Mouse (Mus musculus) liver, embryonic 12.5 days (tissue): ENCODE data around the gene Hint3. TPM values are rescaled to one million over a fixed set of nuclear protein-coding genes. Genes with fewer than 3 reads are reported as not detected.
A peak's percentile ranks its signal among the peaks of the same experiment; 100 is the strongest.
"Not testable (repeated sequence)": the region's sequence is repeated elsewhere in the genome, so short reads cannot be mapped to it uniquely, and the experiment has no call there.

Experiments
- ATAC-seq: fragments of 200-750 bp; cut with Nextera tagmentation; 2 replicates; pipeline ENCODE4 v1.8.0; 2017; ENCODE audit warnings: moderate number of reproducible peaks, mild to moderate bottlenecking, moderate library complexity
- H3K27ac ChIP-seq: fragments of 300-500 bp; sonication (generic); 2 replicates; pipeline ENCODE4 v1.5.1; 2016; ENCODE audit warnings: mild to moderate bottlenecking
- H3K27me3 ChIP-seq: fragments of 300-500 bp; sonication (generic); replicated peaks from 2 replicates; pipeline ENCODE4 v1.6.1; 2016; ENCODE audit warnings: mild to moderate bottlenecking, moderate library complexity
- H3K36me3 ChIP-seq: fragments of 300-500 bp; sonication (generic); 2 replicates; pipeline ENCODE4 v1.6.1; 2016; ENCODE audit warnings: mild to moderate bottlenecking, moderate library complexity
- H3K4me1 ChIP-seq: fragments of 300-500 bp; sonication (generic); 2 replicates; pipeline ENCODE4 v1.6.1; 2016
- H3K4me2 ChIP-seq: fragments of 300-500 bp; sonication (generic); 2 replicates; pipeline ENCODE4 v1.6.1; 2016; ENCODE audit warnings: mild to moderate bottlenecking, moderate library complexity
- H3K4me3 ChIP-seq: fragments of 300-500 bp; sonication (generic); 2 replicates; pipeline ENCODE4 v1.5.1; 2016; ENCODE audit warnings: mild to moderate bottlenecking, moderate library complexity
- H3K9ac ChIP-seq: fragments of 300-500 bp; sonication (generic); 2 replicates; pipeline ENCODE4 v1.6.1; 2016; ENCODE audit warnings: mild to moderate bottlenecking, moderate library complexity
- H3K9me3 ChIP-seq: fragments of 300-500 bp; sonication (generic); replicated peaks from 2 replicates; pipeline ENCODE4 v1.6.1; 2016; ENCODE audit warnings: mild to moderate bottlenecking, moderate library complexity
- WGBS: fragments of 180-500 bp; shearing (Covaris S2); methylation state at CpG from one replicate; pipeline ENCODE4 v1.1.7; 2016; ENCODE audit not compliant: insufficient replicate concordance; 5-methylcytosine and 5-hydroxymethylcytosine counted together
- polyA plus RNA-seq: library from polyadenylated mRNA; unstranded; fragments of >200 nt; fragmentation: Nextera tagmentation; extraction: Ambion mirVana; gene quantifications from 2 replicates; pipeline ENCODE4 v1.2.1, GENCODE M21; 2016

Hint3 gene
- polyA plus RNA-seq = 14.0 and 18.1 TPM in 2 replicates

GRCm38 (mm10) chr10:30629513-30629912 is at the start of gene Hint3:
Gene Hint3 (minus strand): TSS chr10:30629632.
- H3K4me2 ChIP-seq = no peak within 1 kb of the TSS
- no peak within 1 kb of the TSS for H3K4me3 ChIP-seq
- no peak within 1 kb of the TSS for H3K9ac ChIP-seq
- no peak within 1 kb of the TSS for H3K27ac ChIP-seq
- 0 out of 2 replicates have a peak, but pooled peaks have one; percentile 40 for ATAC-seq
- H3K36me3 ChIP-seq = no peaks in the 10 kb centered on the region
- peaks cover 40% of the 10 kb centered on the region for H3K4me1 ChIP-seq
- H3K27me3 ChIP-seq = no peaks in the 10 kb centered on the region
- no peaks in the 10 kb centered on the region for H3K9me3 ChIP-seq
- WGBS = 75% methylated on average over 3 of the region's 3 CpGs

GRCm38 (mm10) chr10:30678051-30678450 is 48.6 kb upstream of the Hint3 start:
- Histone ChIP-seq H3K27ac (no peak overlapping the region), H3K9ac (no peak overlapping the region), H3K36me3 (peaks cover 7% of the 10 kb centered on the region; the same call in 1 of the 2 replicates), H3K4me2 (no peak overlapping the region), H3K4me1 (no peaks in the 10 kb centered on the region), H3K27me3 (no peaks in the 10 kb centered on the region), H3K4me3 (no peak overlapping the region), H3K9me3 (no peaks in the 10 kb centered on the region)
- ATAC-seq = no peak
- 70% methylated on average over 2 of the region's 2 CpGs for WGBS

GRCm38 (mm10) chr10:30674825-30675224 is 45.4 kb upstream of the Hint3 start:
- Histone ChIP-seq H3K9ac (no peak overlapping the region), H3K9me3 (no peaks in the 10 kb centered on the region), H3K36me3 (peaks cover 12% of the 10 kb centered on the region), H3K27ac (no peak overlapping the region), H3K4me1 (no peaks in the 10 kb centered on the region), H3K4me3 (no peak overlapping the region), H3K27me3 (no peaks in the 10 kb centered on the region), H3K4me2 (no peak overlapping the region)
- WGBS = 19% methylated on average over 3 of the region's 3 CpGs
- ATAC-seq = no peak

GRCm38 (mm10) chr10:30666580-30666979 is 37.1 kb upstream of the Hint3 start:
- H3K27me3 ChIP-seq = no peaks in the 10 kb centered on the region
- ATAC-seq = no peak
- WGBS = 83% methylated on average over 2 of the region's 2 CpGs

GRCm38 (mm10) chr10:30660564-30661328 is 31.3 kb upstream of the Hint3 start:
- Histone ChIP-seq H3K36me3 (peaks cover 40% of the 10 kb centered on the region), H3K4me2 (peak overlapping the region; percentile 8; the same call in 1 of the 2 replicates), H3K9ac (no peak overlapping the region), H3K27me3 (no peaks in the 10 kb centered on the region), H3K4me1 (peaks cover 20% of the 10 kb centered on the region), H3K4me3 (no peak overlapping the region), H3K9me3 (no peaks in the 10 kb centered on the region), H3K27ac (no peak overlapping the region; the same call in 1 of the 2 replicates)
- 36% methylated on average over 6 of the region's 6 CpGs for WGBS
- ATAC-seq = peak; percentile 40; the same call in 1 of the 2 replicates

More at GRCm38 (mm10) chr10:30666580-30666979, 37.1 kb upstream of the Hint3 start:
- H3K4me3 ChIP-seq = no peak overlapping the region
- H3K36me3 ChIP-seq = peaks cover 14% of the 10 kb centered on the region
- H3K4me1 ChIP-seq = no peaks in the 10 kb centered on the region
- H3K4me2 ChIP-seq = no peak overlapping the region
- H3K9me3 ChIP-seq = no peaks in the 10 kb centered on the region
- H3K27ac ChIP-seq = no peak overlapping the region
- no peak overlapping the region for H3K9ac ChIP-seq

- no peak overlapping the region; the same call in 1 of the 2 replicates for H3K9ac ChIP-seq
- 14% methylated on average over 5 of the region's 5 CpGs for whole genome bisulfite sequencing
- H3K36me3 ChIP-seq = peaks cover 52% of the 10 kb centered on the region
- ATAC-seq = no peak
- H3K4me3 ChIP-seq = peak overlapping the region; percentile 33
- H3K9me3 ChIP-seq = no peaks in the 10 kb centered on the region
- peak overlapping the region; percentile 35 for H3K4me2 ChIP-seq
- peaks cover 14% of the 10 kb centered on the region; the same call in 1 of the 2 replicates for H3K4me1 ChIP-seq
- H3K27ac ChIP-seq = peak overlapping the region; percentile 4; the same call in 1 of the 2 replicates
- H3K27me3 ChIP-seq = no peaks in the 10 kb centered on the region
Observed at GRCm38 (mm10) chr10:30655655-30656054, 26.2 kb upstream of the Hint3 start.

- WGBS = 75% methylated on average over 2 of the region's 2 CpGs
- Histone ChIP-seq H3K4me2 (no peak overlapping the region), H3K9ac (no peak overlapping the region)
Observed at GRCm38 (mm10) chr10:30647681-30648080, 18.2 kb upstream of the Hint3 start.

DNA sequence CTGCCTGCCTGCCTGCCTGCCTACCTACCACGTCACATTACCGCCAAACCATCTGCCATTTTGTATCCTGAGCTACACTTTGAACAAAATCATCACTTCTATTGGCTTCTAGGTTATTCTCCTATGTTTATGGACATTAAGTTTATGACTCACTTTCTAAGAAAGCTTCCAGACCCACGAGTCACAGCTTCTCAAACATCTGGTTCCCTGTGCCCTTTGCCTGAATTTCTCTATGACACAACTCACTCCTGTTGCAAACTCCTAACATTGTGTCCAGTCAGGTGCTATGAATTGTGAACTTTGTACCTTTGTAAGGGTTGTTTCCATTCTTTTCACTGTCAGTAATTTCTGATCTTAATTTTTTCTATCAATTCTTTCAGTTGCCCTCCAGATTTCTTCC is 8.8 kb upstream of the Hint3 start:
- Histone ChIP-seq H3K4me2 (no peak overlapping the region), H3K27ac (no peak overlapping the region), H3K9ac (no peak overlapping the region), H3K4me3 (no peak overlapping the region), H3K9me3 (no peaks in the 10 kb centered on the region), H3K36me3 (no peaks in the 10 kb centered on the region), H3K27me3 (no peaks in the 10 kb centered on the region), H3K4me1 (peaks cover 12% of the 10 kb centered on the region)
- 62% methylated on average over 3 of the region's 3 CpGs for WGBS
- no peak for ATAC-seq

More at GRCm38 (mm10) chr10:30647681-30648080, 18.2 kb upstream of the Hint3 start:
- H3K27ac ChIP-seq = no peak overlapping the region
- peaks cover 41% of the 10 kb centered on the region for H3K36me3 ChIP-seq
- no peaks in the 10 kb centered on the region for H3K27me3 ChIP-seq
- no peaks in the 10 kb centered on the region for H3K4me1 ChIP-seq
- no peaks in the 10 kb centered on the region for H3K9me3 ChIP-seq
- ATAC-seq = no peak
- H3K4me3 ChIP-seq = no peak overlapping the region

- H3K27ac ChIP-seq, H3K27me3 ChIP-seq, H3K36me3 ChIP-seq, H3K9me3 ChIP-seq, H3K4me2 ChIP-seq, ATAC-seq, H3K4me3 ChIP-seq, H3K9ac ChIP-seq: not testable (repeated sequence)
- 85% methylated on average over 1 of the region's 1 CpGs for WGBS
- peaks cover 28% of the 10 kb centered on the region for H3K4me1 ChIP-seq
Observed at GRCm38 (mm10) chr10:30636474-30637154, 7.2 kb upstream of the Hint3 start.

DNA sequence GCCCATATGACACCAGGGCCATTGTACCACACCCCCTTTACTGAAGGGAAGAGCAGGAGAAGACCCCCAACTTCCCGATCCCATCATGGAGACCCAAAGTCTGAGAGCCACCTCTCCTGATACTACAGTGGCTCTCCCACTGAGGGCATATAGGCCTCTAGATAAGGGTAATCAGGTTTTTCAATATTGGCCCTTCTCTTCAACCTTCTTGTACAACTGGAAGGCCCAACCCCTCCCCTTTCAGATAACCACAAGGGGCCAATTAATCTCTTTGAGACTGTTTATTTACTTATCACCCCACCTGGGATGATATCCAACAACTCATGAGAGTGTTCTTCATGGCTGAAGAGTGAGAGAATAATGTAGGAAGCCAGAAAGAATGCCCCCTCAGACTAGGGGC is 3.3 kb upstream of the Hint3 start:
- H3K36me3 ChIP-seq = no peaks in the 10 kb centered on the region
- peak overlapping the region; percentile 34 for H3K4me2 ChIP-seq
- H3K27ac ChIP-seq = peak overlapping the region; percentile 51; the same call in 1 of the 2 replicates
- no peak overlapping the region for H3K4me3 ChIP-seq
- no peak overlapping the region for H3K9ac ChIP-seq
- peak; percentile 88 for ATAC-seq
- no peaks in the 10 kb centered on the region for H3K27me3 ChIP-seq
- H3K9me3 ChIP-seq = no peaks in the 10 kb centered on the region
- WGBS = 65% methylated on average over 1 of the region's 1 CpGs
- H3K4me1 ChIP-seq = peaks cover 41% of the 10 kb centered on the region

GRCm38 (mm10) chr10:30629977-30630376 is 545 bp upstream of the Hint3 start:
- no peak overlapping the region for H3K4me2 ChIP-seq
- H3K36me3 ChIP-seq = no peaks in the 10 kb centered on the region
- no peak for ATAC-seq
- no peak overlapping the region for H3K9ac ChIP-seq
- H3K9me3 ChIP-seq = no peaks in the 10 kb centered on the region
- no peak overlapping the region for H3K27ac ChIP-seq
- no peak overlapping the region for H3K4me3 ChIP-seq
- peaks cover 41% of the 10 kb centered on the region for H3K4me1 ChIP-seq
- no peaks in the 10 kb centered on the region for H3K27me3 ChIP-seq

DNA sequence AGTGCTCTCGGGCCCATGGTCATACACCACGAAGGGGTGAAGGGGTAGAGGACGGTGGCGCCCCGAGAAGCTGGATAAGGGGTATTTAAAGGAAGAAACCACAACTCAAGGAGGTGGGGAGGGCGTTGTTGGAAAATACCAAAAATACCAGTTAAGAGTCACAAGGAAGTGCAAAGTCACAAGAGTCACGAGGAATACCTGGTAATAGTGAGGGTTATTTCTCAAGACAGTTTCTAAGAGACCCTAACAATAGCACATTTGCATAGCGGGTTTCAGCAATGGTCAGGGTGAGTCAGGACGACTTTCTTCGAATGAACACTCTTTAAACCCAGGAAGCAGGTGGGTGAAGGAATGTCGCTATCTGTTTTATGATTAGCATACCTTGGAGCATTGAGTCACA is 988 bp downstream of the Hint3 start:
- peaks cover 38% of the 10 kb centered on the region for H3K4me1 ChIP-seq
- not testable (repeated sequence) for H3K27ac ChIP-seq, H3K36me3 ChIP-seq, H3K27me3 ChIP-seq, H3K4me3 ChIP-seq, ATAC-seq, H3K4me2 ChIP-seq, H3K9ac ChIP-seq, H3K9me3 ChIP-seq
- 81% methylated on average over 11 of the region's 11 CpGs for WGBS
